Mouse (Mus musculus) limb, embryonic 11.5 days (tissue): ENCODE measurements at regions not wholly inside any gene's neighbourhood (a gene's known extent, or its start where the extent isn't known, plus 50 kb on each side); places are given as distances from the start of the nearest gene placed in this dataset.

ENCODE experiments used
- ATAC-seq: fragments of 200-750 bp; cut with Nextera tagmentation; 2 replicates; pipeline ENCODE4 v1.8.0; 2017; ENCODE audit warnings: low read depth; ENCODE audit not compliant: insufficient number of reproducible peaks, low FRiP score, low TSS enrichment
- DNase-seq: peaks from one replicate; pipeline ENCODE4 v3.0.0-alpha.2; 2015; ENCODE audit warnings: low spot score
- H3K27ac ChIP-seq: fragments of 300-500 bp; sonication (generic); replicated peaks from 2 replicates; pipeline ENCODE4 v1.5.1; 2014; ENCODE audit warnings: low read depth, mild to moderate bottlenecking, low read length
- H3K27me3 ChIP-seq: fragments of 300-500 bp; sonication (generic); 2 replicates; pipeline ENCODE4 v1.6.1; 2014; ENCODE audit warnings: mild to moderate bottlenecking, low read length, mixed read lengths; ENCODE audit not compliant: control insufficient read depth, insufficient read depth
- H3K36me3 ChIP-seq: fragments of 300-500 bp; sonication (generic); 2 replicates; pipeline ENCODE4 v1.6.1; 2014; ENCODE audit warnings: mild to moderate bottlenecking, low read length, moderate library complexity, mixed read lengths; ENCODE audit not compliant: control insufficient read depth, insufficient read depth
- H3K4me1 ChIP-seq: fragments of 300-500 bp; sonication (generic); 2 replicates; pipeline ENCODE4 v1.6.1; 2014; ENCODE audit warnings: low read length, mixed read lengths; ENCODE audit not compliant: control insufficient read depth, insufficient read depth
- H3K4me2 ChIP-seq: fragments of 300-500 bp; sonication (generic); 2 replicates; pipeline ENCODE4 v1.6.1; 2014; ENCODE audit warnings: low read depth, mild to moderate bottlenecking, moderate library complexity; ENCODE audit not compliant: severe bottlenecking
- H3K4me3 ChIP-seq: fragments of 300-500 bp; sonication (generic); 2 replicates; pipeline ENCODE4 v1.5.1; 2014; ENCODE audit warnings: low read depth, low read length
- H3K9ac ChIP-seq: fragments of 300-500 bp; sonication (generic); 2 replicates; pipeline ENCODE4 v1.6.1; 2014; ENCODE audit warnings: mild to moderate bottlenecking, low read length
- H3K9me3 ChIP-seq: fragments of 300-500 bp; sonication (generic); 2 replicates; pipeline ENCODE4 v1.6.1; 2016; ENCODE audit warnings: low read length; ENCODE audit not compliant: control insufficient read depth
- WGBS: fragments of 180-500 bp; shearing (Covaris S2); extraction: QIAGEN DNeasy Blood & Tissue Kit; methylation state at CpG from one replicate; pipeline ENCODE4 v1.1.7; 2014; 5-methylcytosine and 5-hydroxymethylcytosine counted together

DNA sequence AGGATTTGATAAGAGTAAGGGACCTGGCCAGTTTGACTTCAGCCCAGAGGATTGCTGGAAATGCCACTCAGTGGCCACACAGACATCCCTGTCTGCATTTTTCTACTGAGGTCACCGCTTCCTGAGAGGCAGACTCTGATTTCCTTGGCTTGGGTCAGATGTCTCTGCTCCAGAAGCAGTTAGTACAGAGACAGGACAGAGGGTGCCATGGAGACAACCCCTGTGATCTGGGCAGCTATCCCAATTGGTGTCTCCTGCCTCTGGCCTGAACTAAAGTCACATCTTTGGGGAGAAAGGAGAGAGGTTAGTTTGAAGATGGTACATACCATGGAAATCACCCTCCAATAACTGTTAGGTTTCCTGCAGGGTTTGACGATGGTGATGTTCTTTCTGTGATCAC lies 165.2 kb upstream of the Adra1b start:
- no peak for ATAC-seq
- WGBS: 88% methylated on average over 2 of the region's 2 CpGs
- no peak for DNase-seq

DNA sequence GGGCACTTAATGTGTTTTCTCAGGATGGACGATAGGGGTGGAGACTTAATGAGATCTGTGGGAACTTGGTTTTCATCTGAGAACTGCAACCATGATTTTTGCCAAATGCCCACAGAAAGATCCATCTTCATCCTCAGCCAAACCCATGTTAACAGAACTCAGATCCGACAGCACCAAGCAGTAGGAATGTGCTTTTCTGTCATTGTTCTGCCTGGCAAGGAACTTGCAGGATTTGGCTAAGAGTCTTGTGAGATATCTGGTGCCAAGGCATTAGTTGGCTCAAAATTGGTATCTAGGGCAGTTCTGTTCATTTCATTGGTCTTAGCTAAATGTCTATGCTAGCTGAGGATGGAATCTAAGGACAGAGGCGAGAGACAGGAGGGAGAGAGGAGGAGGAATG lies 182.7 kb upstream of the Adra1b start:
- Histone ChIP-seq H3K4me1 (no peaks in the 10 kb centered on the region), H3K4me3 (no peak overlapping the region), H3K27me3 (no peaks in the 10 kb centered on the region), H3K27ac (no peak overlapping the region), H3K9ac (no peak overlapping the region), H3K36me3 (no peaks in the 10 kb centered on the region), H3K9me3 (no peaks in the 10 kb centered on the region), H3K4me2 (no peak overlapping the region)
- WGBS: 83% methylated on average over 3 of the region's 3 CpGs
- DNase-seq (no peak), ATAC-seq (no peak)

More for the DNA sequence above, 165.2 kb upstream of the Adra1b start:
- Histone ChIP-seq H3K36me3 (no peaks in the 10 kb centered on the region), H3K4me3 (no peak overlapping the region), H3K27ac (no peak overlapping the region), H3K9me3 (no peaks in the 10 kb centered on the region), H3K4me1 (no peaks in the 10 kb centered on the region), H3K27me3 (no peaks in the 10 kb centered on the region), H3K4me2 (no peak overlapping the region), H3K9ac (no peak overlapping the region)

DNA sequence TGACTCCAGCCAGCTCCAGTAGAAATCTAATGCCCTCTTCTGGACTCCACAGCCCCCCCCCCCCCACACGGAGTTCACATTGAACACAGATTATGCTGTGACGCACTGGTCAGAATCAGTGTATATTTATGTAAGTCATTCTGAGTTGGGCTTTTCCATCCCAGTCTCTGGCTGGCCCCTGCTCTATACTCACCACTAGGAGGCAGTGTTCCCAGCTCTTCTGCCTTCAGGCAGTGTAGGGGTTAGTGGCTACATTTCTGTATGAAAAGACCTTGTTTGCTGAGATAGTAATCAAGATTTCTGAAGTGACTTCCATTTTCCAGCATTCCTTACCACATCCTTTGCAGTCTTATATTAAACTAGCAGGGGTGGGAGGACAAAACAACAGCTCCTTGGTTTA lies 185.9 kb upstream of the Adra1b start:
- no peak overlapping the region for H3K27ac ChIP-seq
- DNase-seq: no peak
- H3K36me3 ChIP-seq: no peaks in the 10 kb centered on the region
- H3K4me1 ChIP-seq: no peaks in the 10 kb centered on the region
- no peak overlapping the region for H3K4me3 ChIP-seq
- H3K27me3 ChIP-seq: no peaks in the 10 kb centered on the region
- H3K4me2 ChIP-seq: no peak overlapping the region
- no peaks in the 10 kb centered on the region for H3K9me3 ChIP-seq
- ATAC-seq: no peak
- no peak overlapping the region for H3K9ac ChIP-seq
- 52% methylated on average over 2 of the region's 2 CpGs for WGBS

DNA sequence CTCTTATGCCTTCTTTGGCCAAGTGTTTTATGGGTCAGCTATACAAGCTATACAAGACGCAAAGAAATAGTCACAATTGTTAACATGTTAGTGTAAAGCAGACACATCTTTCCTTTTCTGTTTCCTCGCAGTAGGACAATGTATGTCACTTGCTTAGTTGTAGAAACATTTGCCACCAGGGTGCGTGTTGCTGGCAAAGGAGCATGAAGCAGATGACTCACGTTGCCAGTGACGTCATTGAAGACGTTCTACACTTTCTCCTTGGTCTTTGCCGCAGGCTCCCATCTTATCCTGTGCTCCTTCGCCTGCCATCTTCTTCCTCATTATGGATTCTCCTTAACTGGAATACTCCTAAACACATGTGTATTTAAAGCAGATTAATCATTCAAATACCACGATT lies 188.5 kb upstream of the Adra1b start:
- no peaks in the 10 kb centered on the region for H3K36me3 ChIP-seq
- H3K9ac ChIP-seq: no peak overlapping the region
- no peak for ATAC-seq
- H3K4me1 ChIP-seq: no peaks in the 10 kb centered on the region
- H3K4me2 ChIP-seq: no peak overlapping the region
- no peaks in the 10 kb centered on the region for H3K27me3 ChIP-seq
- H3K4me3 ChIP-seq: no peak overlapping the region
- no peaks in the 10 kb centered on the region for H3K9me3 ChIP-seq
- DNase-seq: no peak
- H3K27ac ChIP-seq: no peak overlapping the region
- WGBS: 78% methylated on average over 9 of the region's 9 CpGs

DNA sequence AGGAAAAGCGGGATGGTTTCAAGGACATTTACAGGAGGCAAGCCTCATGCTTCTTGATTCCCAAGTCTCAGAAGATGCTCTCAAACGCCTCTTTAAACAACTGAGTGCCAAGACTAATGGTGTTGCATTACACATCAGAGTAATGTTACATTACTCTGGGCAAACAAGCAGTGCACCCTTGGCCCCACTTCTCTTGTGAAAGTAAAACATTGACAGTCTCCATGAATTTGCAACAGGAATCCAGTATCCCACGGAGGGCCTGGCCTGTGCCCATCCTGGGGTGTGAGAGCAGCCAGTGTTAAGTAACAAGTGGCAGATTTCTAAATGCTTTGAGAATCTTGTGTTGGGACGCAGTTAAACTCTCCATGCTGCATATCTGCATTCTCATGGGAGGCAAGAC lies 194.3 kb upstream of the Adra1b start:
- no peak for ATAC-seq
- Histone ChIP-seq H3K4me2 (no peak overlapping the region), H3K36me3 (no peaks in the 10 kb centered on the region), H3K27me3 (no peaks in the 10 kb centered on the region), H3K27ac (no peak overlapping the region), H3K9me3 (no peaks in the 10 kb centered on the region), H3K4me3 (no peak overlapping the region), H3K4me1 (no peaks in the 10 kb centered on the region), H3K9ac (no peak overlapping the region)
- 69% methylated on average over 4 of the region's 4 CpGs for WGBS
- DNase-seq: no peak

DNA sequence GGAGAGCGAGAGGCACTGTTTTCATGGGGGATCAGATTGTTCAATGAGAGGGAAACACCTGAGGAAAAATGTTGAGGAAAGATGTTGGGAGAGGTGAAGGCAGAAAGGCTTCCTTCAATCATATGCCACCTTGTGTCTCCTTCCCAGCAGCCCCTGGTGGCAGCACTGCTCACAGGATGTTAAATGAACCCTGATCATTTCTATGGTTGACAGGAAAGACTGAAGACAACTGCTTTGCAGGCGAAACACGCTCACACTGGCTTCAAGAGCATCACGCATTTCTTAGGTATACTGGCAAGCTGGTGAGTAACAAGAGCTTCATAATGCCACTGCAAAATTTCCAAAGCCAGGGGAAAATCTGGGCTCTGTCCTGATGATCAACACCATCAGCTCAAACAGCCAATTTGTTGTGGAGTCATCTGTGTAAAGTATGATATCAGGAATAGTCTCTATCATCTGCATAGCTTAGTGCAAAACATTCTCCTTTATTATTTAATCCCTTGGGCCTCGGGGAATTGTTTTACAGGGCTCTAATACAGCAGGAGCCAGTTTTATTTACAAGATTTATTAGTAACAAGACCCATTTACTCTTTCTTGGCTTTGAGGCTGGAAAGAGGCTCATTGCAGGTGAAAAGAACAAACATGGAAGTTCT lies 202.3 kb upstream of the Adra1b start:
- H3K27me3 ChIP-seq: no peaks in the 10 kb centered on the region
- H3K9ac ChIP-seq: no peak overlapping the region
- no peak overlapping the region for H3K4me3 ChIP-seq
- no peak overlapping the region for H3K4me2 ChIP-seq
- H3K9me3 ChIP-seq: no peaks in the 10 kb centered on the region
- H3K36me3 ChIP-seq: no peaks in the 10 kb centered on the region
- no peak overlapping the region for H3K27ac ChIP-seq
- DNase-seq: no peak
- WGBS: 78% methylated on average over 5 of the region's 5 CpGs
- no peaks in the 10 kb centered on the region for H3K4me1 ChIP-seq
- no peak for ATAC-seq

DNA sequence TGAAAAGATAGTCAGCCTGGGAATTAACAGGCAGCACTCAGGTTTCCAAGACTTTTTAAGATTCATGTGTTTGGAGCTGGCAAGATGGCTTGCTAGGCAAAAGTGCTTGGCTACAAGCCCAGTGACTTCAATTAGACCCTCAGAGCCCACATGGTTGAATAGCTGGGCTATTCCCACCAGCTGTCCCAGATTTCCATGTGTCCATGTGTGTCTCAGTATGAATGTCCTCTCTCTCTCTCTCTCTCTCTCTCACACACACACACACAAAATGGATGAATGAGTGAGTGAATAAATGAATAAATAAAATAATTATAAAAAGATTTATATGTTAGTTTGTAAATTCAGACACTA lies 202.8 kb upstream of the Adra1b start:
- H3K4me1 ChIP-seq: no peaks in the 10 kb centered on the region
- H3K9me3 ChIP-seq: no peaks in the 10 kb centered on the region
- no peak for DNase-seq
- no peak overlapping the region for H3K4me2 ChIP-seq
- no peak overlapping the region for H3K27ac ChIP-seq
- H3K9ac ChIP-seq: no peak overlapping the region
- H3K27me3 ChIP-seq: no peaks in the 10 kb centered on the region
- H3K36me3 ChIP-seq: no peaks in the 10 kb centered on the region
- no peak for ATAC-seq
- H3K4me3 ChIP-seq: no peak overlapping the region

DNA sequence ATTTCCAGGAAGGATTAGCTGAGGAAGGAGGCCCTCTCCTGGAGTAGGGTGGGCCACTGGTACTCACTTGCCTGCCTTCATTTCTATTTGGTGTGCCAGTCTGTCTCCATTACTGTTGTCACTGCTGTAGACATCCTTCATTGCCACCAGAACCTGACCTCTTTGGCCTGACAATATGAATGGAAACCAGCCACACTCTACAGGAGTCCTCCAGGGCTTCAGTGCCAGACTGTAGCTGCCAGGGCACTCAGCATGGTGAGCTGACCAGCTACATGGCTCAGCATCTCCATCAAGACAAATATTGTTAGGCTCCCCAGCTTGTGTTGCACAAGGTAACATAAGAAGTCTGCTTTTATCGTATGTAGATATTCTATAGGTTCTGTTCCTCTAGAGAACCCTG lies 205.2 kb upstream of the Adra1b start:
- H3K27ac ChIP-seq: no peak overlapping the region
- no peak overlapping the region for H3K4me3 ChIP-seq
- H3K9ac ChIP-seq: no peak overlapping the region
- no peak overlapping the region for H3K4me2 ChIP-seq
- H3K27me3 ChIP-seq: no peaks in the 10 kb centered on the region
- no peaks in the 10 kb centered on the region for H3K4me1 ChIP-seq
- no peaks in the 10 kb centered on the region for H3K36me3 ChIP-seq
- no peak for ATAC-seq
- H3K9me3 ChIP-seq: no peaks in the 10 kb centered on the region
- DNase-seq: no peak
- 84% methylated on average over 1 of the region's 1 CpGs for WGBS

DNA sequence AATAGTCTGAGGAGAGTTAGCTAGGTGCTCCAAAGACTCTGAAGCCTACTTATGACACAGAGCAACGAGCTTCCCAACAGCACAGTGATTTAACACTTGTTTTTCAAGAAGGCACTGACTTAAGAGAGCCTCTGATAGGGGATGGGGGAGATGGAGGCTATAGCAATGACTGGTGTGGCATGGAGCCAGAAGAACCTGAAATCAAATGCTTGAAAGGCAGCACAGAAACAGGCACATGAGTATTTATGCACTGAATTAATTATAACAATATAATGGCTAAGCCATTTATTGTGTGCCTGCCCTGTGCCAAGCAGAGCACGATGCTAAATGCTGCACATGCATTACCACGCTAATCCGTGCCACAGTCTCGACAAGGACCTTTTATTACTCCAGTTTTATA lies 210.5 kb upstream of the Adra1b start:
- Histone ChIP-seq H3K4me3 (no peak overlapping the region), H3K4me1 (no peaks in the 10 kb centered on the region), H3K27ac (no peak overlapping the region), H3K4me2 (no peak overlapping the region), H3K27me3 (no peaks in the 10 kb centered on the region), H3K9me3 (no peaks in the 10 kb centered on the region), H3K36me3 (no peaks in the 10 kb centered on the region), H3K9ac (no peak overlapping the region)
- 50% methylated on average over 5 of the region's 5 CpGs for WGBS
- DNase-seq: no peak
- no peak for ATAC-seq
